8 mouse cellular contexts compared by ENCODE assay signal in the genomic region with DNA sequence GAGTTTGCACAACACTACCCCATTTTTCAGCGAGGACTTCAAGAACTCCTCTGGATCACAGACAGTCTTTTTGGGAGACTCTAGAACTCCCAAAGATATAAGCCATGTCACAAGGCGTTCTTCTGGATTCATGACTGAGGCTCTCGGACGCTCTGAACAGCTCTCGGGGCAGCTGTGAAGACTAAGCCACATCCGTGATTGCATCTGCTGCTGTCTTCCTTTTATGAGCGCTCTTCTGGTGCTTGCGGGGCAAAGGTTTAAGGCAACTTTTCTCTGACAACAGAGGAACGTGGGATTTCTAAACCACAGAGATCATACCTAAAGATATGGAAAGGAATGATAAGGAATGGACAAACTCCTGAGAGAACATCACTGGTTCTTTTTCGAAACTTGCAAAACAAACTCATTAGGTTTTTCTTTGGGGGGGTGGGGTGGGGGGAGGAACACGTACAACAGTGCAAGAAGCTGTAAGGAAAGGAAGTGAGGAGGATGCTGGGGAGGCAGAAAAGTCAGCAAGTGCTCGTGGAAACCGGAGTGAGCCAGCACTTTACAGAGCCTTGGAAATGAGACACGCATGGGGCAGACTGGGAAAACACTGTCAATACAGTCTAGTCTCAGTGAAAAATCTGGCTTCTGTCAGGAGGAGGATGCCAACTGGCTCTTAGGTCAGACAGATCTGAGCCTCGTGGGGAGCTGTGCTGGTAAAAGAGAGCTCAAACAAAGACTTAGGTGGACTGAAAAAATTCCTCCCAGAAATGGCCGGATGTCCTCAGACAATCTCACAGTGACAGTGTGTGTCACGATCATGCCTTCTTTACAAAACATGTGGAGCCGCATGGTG. TPM values are rescaled to one million over a fixed set of nuclear protein-coding genes. Genes with fewer than 3 reads are reported as not detected.
DNase-seq lines count a peak whose midpoint lies in the region; TF ChIP-seq lines count a peak whose summit lies in the region.
"Had no signal": no experiment of that assay in that cellular context is flagged by ENCODE, and none has a peak within 500 bp of the region (broad histone marks: within the 10 kb centered on the region; RNA-seq: fewer than 3 reads in every experiment).

A gene (minus strand): TSS at position 359 of the 841 bp plus-strand sequence.

- intact Hi-C loops in gastrocnemius, postnatal 36 days (cut with DNase I), result no loop called here

- H3K4me3 ChIP-seq in lung, adult 2 months (replicated peaks; ENCODE audit: extremely low read depth, low read depth, low read length), result peak within 1 kb of the TSS; percentile 53
- H3K4me3 ChIP-seq: neural tube, embryonic 13.5 days had no signal

- WGBS in lung, adult 2 months, result 44% methylated on average over 18 of the region's 18 CpGs

- no peak for DNase-seq in lung, adult 2 months
- no peak for DNase-seq in lung, adult 18-20 months
- DNase-seq in adrenal gland, postnatal 36 days, result peak in 1 of 2 experiments; percentile 6
- peak in 1 of 2 experiments; percentile 16 for DNase-seq in gastrocnemius, postnatal 36 days
- DNase-seq in kidney, postnatal 4 days, result peak; percentile 4 to 22
- peak; percentile 21 to 35 for DNase-seq in natural killer cell, adult 2 months (ENCODE audit: low spot score in 2 of 2)
- no peak for DNase-seq in cerebellum, adult 11-12 months

- TF ChIP-seq CTCF in lung, adult 2 months (IDR thresholded peaks at IDR 0.05; ENCODE audit: insufficient read depth, low read length), result no peak

- H3K4me1 ChIP-seq in lung, adult 2 months (ENCODE audit: control insufficient read depth, insufficient read depth, low read length), result no peaks in the 10 kb centered on the region; the same call in 1 of the 2 replicates
- H3K4me1 ChIP-seq: neural tube, embryonic 13.5 days had no signal

- peak; percentile 30; the same call in 1 of the 2 replicates for TF ChIP-seq POLR2A in lung, adult 2 months (IDR thresholded peaks at IDR 0.05; ENCODE audit: borderline replicate concordance, extremely low read depth, low read depth, low read length)

RNA-seq across cellular contexts. Expression of the gene that starts here (rescaled TPM):
- polyA plus RNA-seq in lung, adult 2 months (2012; rRNA removed), result 27.5 and 38.2 TPM in 2 replicates
- total RNA-seq in adrenal gland, postnatal 36 days (2021), result 10 to 100 TPM; 36.6 to 42.6 TPM
- total RNA-seq in gastrocnemius, postnatal 36 days (2021), result 10 to 100 TPM; 70.6 to 83.2 TPM

Comparison
In these comparisons a context has a peak if more than half of its experiments do, and no peak if none do; other contexts are left out.
1. DNase-seq: peak in kidney, postnatal 4 days (2 of 2) and natural killer cell, adult 2 months (2 of 2); none in lung, adult 2 months (single experiment), lung, adult 18-20 months (0 of 2) and cerebellum, adult 11-12 months (single experiment).